Mouse (Mus musculus) small intestine, adult 2 months (tissue): ENCODE measurements around the gene Cyp4a29.
"Not testable (repeated sequence)": the region's sequence is repeated elsewhere in the genome, so short reads cannot be mapped to it uniquely, and the experiment has no call there.

ENCODE experiments used
- CTCF ChIP-seq: fragments of 200-500 bp; IDR thresholded peaks from 2 replicates; pipeline ENCODE4 v1.5.1; 2012; ENCODE audit warnings: low read depth, mild to moderate bottlenecking, control low read depth, inconsistent platforms, low read length, moderate library complexity, mixed read lengths; ENCODE audit not compliant: insufficient replicate concordance, insufficient read length; ENCODE audit errors: extremely low read depth
- POLR2A ChIP-seq: fragments of 200-500 bp; IDR thresholded peaks from 2 replicates; pipeline ENCODE4 v1.6.1; 2012; ENCODE audit warnings: low read depth, mild to moderate bottlenecking, control low read depth, inconsistent platforms, low read length, moderate library complexity

DNA sequence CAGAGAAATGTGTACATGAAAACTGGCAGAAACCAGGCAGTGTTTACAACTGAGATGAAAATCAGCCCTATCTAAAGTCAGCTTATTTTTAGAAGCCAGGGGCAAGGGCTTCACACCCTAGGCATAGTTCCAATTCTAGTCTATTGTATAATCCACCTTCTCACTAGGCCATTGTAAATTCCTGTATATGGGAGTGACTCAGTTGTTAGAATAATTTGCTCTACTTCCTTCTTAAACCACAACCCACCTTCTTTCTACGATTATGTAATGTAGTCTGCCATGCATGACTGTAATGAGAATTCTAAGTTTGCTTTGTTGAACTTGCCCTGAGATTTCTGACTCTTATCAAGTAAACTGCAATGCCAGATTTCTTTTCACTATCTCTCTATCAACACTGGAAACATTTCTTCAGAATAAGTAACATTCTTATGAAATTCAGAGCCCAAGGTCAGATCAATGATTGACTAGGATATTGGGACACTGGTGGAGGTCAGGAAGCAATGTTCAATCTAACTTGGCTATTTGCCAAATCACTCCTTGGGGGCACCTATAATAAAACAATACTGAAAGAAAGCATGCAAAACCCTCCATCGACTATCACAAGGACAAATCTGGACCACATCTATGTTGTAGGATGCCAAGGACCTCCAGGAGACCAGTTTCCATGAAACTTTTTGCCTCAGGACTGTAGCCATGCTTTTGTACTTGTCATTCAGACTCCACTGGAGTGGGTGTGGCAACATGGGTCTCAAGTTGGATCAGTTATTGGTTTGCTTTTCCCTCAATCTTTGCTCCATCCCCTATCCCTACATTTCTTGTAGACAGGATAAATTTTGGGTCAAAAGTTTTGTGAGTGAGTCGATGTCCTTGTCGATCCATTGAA lies 23.0 kb downstream of the Cyp4a29 start:
- TF ChIP-seq CTCF, POLR2A: not testable (repeated sequence)
